Mouse (Mus musculus) naive thymus-derived CD4-positive, alpha-beta T cell, adult 2 months (primary cell): ENCODE results near the gene Rbm33.

Source experiments
- DNase-seq: peaks from one replicate; pipeline ENCODE4 v3.0.0-alpha.2; 2011; ENCODE audit warnings: low read depth

The Rbm33 gene

DNA sequence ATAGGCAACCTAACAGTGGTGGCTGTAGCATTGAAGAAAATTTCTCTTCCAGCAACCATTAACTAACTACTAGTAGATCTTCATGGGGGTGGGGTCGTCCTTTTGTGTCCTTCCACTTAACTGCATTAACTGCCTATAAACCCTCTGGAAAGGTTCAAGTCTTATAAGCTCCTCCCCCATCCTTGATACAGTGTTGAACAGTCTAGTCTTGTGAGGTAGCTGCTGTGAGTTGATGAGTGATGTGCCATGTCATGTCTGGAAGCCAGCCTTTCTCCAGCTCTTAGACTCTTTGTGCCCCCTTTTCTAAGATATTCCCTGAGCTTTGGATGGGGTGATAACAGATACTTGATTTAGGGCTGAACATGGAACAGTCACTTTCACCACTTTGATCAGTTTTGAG, 7.5 kb downstream of the Rbm33 start:
- no peak for DNase-seq

GRCm38 (mm10) chr5:28329024-28329806, 12.3 kb downstream of the Rbm33 start:
- peak; percentile 84 for DNase-seq

- DNase-seq = no peak
Measured at GRCm38 (mm10) chr5:28333731-28334130, 16.8 kb downstream of the Rbm33 start.

- no peak for DNase-seq
Measured at GRCm38 (mm10) chr5:28351857-28352513, 35.1 kb downstream of the Rbm33 start.

- no peak for DNase-seq
Measured at GRCm38 (mm10) chr5:28355614-28356013, 38.7 kb downstream of the Rbm33 start.

- DNase-seq = no peak
Measured at GRCm38 (mm10) chr5:28360745-28361144, 43.8 kb downstream of the Rbm33 start.

GRCm38 (mm10) chr5:28368056-28368455, 51.1 kb downstream of the Rbm33 start:
- DNase-seq = no peak

GRCm38 (mm10) chr5:28370836-28371235, 53.9 kb downstream of the Rbm33 start:
- DNase-seq = no peak

GRCm38 (mm10) chr5:28372172-28372664, 55.3 kb downstream of the Rbm33 start:
- no peak for DNase-seq

DNA sequence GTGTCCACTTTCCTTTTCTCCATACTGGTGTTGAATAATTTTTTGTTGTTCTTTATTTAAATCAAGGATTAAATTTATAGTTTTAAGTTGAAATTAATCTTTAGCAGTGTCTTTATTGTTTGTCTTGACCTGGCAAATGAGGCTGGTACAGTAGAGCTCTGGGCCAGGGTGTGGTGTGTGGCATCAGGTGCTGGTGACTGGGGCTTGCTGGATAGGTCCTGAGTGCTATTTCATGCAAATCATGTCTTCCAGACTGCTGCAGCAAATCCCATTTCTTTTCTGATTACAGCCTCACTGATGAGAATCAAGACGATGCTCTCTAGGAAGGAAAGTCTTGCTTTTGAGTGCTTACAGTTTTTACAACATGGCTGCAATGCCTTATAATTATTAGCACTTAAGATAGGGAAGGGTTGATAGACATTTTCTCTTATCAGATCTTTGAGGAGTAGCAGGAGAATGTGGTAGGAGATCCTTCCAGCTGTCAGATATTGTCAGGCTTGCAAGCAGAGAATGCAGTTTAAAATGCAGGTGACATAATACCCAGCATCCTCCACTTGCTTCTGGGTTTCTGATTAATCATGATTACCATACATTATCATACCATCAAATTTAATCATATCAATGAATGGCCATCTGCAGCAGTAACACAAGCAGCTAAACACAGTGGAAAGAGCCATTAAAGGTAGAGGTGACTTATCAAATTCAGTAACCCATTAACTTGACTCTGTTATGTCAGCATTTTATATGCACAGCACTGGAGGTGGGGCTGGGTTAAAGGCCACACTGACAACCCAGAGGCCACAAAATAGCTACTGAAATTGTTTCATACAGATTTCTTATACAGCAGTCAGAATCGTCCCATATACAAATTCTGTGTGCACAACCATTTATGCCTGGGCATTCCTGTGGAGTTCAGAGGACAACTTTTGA, 56.8 kb downstream of the Rbm33 start:
- DNase-seq = no peak

GRCm38 (mm10) chr5:28377299-28377698, 60.4 kb downstream of the Rbm33 start:
- DNase-seq = no peak

GRCm38 (mm10) chr5:28382289-28382688, 65.4 kb downstream of the Rbm33 start:
- DNase-seq = peak; percentile 76

GRCm38 (mm10) chr5:28386783-28387182, 69.9 kb downstream of the Rbm33 start:
- DNase-seq = no peak

DNA sequence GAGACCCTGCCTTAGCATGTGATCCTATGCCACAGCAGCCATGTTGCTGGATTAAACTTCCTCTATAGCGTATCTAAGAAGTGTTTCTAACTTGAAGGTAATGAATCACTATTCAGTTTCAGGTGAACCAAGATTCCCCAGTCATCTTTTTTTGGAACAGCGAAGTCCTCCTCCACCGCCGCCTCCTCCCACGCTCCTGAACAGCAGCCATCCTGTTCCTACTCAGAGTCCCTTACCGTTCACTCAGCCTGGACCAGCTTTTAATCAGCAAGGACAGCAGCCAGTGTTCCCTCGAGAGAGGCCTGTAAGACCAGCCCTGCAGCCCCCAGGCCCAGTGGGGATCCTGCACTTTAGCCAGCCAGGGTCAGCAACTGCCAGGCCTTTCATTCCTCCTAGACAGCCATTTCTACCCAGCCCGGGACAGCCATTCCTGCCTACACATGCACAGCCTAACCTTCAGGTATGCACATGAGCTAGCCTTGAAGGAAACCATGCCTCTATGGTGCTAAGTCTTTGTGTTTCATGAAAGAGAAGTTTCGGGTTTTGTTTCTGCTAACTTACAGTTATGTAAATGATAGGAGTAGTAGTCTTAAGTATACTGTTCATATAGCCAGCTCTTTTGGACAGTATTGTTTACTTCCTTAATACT, 70.7 kb downstream of the Rbm33 start:
- no peak for DNase-seq

DNA sequence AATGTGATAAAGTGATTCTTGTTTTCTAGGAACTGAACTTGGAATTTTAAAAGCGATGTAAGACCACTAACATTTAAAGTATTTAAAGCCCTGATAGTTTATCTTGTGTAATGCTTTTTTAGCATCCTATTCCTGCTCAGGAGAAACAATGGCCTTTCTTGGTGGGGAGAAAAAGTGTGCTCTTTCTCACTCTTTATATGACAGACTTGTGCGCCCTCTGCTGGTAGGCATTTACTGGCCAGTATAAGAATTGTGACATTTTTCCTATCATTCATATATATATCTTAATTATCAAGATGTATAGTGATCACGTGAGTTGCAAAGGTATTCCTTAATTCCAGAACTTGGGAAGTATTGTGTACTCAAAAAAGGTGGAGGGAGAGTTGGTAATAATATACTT, 71.3 kb downstream of the Rbm33 start:
- peak; percentile 84 for DNase-seq

- no peak for DNase-seq
Measured at GRCm38 (mm10) chr5:28390189-28390588, 73.3 kb downstream of the Rbm33 start.

- DNase-seq = no peak
Measured at GRCm38 (mm10) chr5:28397344-28397743, 80.4 kb downstream of the Rbm33 start.

DNA sequence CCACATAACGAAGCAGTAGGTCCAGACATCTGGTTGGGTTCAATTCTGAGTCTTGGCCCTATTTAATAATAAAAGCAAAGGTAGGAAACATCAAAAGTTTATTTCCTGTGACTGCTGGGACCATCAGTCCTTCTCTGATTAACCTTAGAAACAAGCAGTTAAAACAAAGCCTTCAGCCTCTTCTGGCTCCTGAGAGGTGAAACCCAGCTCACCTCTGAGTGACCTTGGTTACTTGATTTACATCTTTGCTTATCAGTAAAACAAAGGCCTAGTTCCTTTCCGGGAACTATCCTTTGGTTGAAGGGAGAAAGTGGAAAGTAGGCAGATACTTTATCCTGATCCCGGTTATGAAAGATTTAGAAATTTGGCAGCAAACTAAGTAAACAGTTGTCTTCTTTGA, 81.8 kb downstream of the Rbm33 start:
- no peak for DNase-seq

DNA sequence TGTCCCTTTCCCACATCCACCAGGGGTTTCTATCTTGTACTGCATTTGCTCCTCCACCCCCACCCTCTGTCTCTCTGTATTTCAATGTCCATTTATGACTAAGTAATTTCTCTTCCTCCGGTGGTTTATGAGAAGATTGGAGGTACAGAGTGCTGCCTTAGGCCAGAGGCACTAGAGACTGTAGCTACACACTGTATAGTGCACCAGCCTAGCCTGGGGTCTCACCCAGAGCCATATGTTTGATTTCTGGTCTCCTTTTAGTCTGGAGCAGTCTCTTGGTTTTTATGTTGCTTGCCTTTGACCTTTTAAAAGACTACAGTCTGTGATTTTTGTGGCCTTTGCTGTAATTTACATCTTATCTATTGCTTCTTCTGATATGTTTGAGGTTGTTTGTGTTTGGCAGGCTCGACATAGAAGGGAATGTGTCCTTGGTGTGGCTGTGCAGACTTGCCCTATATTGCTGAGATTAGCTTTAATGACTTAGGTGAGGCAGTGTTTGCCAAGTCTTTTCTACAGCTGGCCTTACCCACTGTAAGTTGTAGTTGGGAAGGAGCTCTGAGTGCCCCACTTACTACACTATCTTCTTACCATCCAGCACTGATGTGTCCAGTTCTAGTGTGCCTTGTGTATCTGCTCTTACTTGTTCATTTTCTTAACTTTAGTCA, 82.7 kb downstream of the Rbm33 start:
- no peak for DNase-seq

GRCm38 (mm10) chr5:28402756-28403155, 85.8 kb downstream of the Rbm33 start:
- peak; percentile 83 for DNase-seq

DNA sequence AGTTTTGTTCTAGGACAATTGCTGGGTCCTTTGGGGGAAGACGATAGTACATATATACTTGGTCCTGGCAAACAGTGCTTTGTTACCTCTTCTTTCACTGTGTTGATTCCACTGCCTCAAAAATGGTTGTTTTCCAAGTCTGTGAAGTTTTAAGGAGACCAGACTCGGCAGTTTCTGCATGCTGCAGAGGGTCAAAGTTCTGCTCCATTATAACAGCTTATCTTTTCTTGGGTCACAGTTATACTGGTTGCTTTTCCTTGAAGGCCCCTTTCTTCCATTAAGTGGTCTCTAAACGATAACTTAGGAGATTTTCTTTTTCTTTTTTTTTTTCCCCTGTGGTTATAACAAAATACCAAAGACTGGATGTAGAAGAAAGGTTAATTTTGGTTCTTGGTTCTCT, 89.7 kb downstream of the Rbm33 start:
- DNase-seq = no peak
